Mouse (Mus musculus) gastrocnemius, postnatal 4 days (tissue): ENCODE measurements around the gene Gabrr2. TPM values are rescaled to one million over a fixed set of nuclear protein-coding genes. Genes with fewer than 3 reads are reported as not detected.
"Not testable (repeated sequence)": the region's sequence is repeated elsewhere in the genome, so short reads cannot be mapped to it uniquely, and the experiment has no call there.

Experiments
- DNase-seq, 2 experiments: peaks; one replicate each; pipeline ENCODE4 v3.0.0; 2021 to 2022; ENCODE audit warnings: low spot score in 2 of 2, mixed read lengths in 2 of 2
- total RNA-seq, 2 experiments: library from RNA; stranded (reverse); gene quantifications; 2 replicates each; pipeline ENCODE4 v1.2.3; 2021

Gabrr2 gene
- total RNA-seq, 2 experiments from 2014 or later, result 1.5 to 1.8 TPM

- no peak for DNase-seq
Observed at GRCm38 (mm10) chr4:33067826-33068225, 5.0 kb downstream of the Gabrr2 start.

- DNase-seq, result no peak
Observed at GRCm38 (mm10) chr4:33068894-33069293, 6.1 kb downstream of the Gabrr2 start.

DNA sequence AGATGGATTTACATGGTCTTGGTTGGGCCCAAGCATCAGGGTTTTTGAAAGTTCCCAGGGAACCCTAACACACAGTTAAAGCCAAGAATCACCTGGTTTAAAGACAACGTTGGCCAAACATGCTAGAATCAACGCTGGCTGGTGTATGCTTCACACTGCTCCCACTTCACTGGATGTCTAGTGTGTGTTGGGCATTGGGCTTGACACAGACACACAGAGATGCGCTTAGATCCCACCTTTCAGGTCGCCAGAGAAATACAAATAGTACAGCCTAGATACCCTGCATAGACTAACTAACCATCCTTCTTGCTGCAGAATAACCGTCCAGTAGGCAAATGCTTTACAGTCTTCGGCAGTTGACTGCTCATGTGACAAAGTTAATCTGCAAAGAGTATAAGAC lies 7.5 kb downstream of the Gabrr2 start:
- no peak for DNase-seq

DNA sequence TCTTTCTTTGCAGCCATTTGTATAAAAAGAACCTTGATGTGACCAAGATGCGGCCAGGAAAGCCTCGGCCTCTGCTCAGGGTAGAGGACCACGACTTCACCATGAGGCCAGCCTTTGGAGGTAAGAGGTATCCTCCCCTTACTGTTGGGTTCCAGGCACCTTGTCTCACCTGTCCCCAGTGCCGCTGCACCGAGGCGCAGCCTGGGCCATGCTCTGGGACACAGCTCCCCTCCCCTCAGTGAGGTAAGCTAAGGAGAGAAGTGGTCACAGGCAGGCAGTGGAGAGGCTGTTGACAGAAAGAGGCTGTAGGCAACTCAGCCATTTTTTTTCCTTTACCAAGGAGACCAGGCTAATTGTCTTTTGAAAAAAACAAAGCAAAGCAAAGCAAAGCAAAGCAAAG lies 8.5 kb downstream of the Gabrr2 start:
- no peak for DNase-seq

DNA sequence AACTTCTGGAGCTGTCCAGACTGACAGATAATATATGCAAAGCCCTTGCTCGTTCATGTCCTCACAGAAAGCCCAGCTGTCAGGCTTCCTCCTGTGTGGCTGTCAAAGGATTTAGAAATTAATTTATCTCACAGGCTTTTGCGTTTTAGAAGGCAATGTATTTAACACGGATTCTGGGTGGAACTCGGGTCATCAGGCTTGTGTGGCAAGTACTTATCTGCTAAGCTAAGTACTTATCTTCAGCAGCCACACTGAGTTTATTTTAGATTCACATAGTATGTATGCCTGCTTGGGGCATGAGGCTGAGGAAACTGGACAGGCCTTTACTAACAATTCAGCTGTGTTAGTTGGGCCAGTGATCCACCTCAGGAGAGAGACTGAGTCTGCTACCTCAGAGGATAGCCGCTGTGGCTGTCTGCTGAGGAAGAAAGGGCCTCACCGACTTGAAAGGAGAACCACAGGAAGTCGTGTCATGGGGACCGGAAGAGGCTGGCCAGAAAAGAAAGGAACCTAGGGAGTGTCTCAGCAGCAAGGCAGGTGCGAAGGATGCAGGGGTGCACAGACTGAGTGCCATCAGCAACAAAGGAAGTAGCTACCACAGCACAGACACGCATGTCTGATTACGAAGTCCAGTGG lies 9.8 kb downstream of the Gabrr2 start:
- DNase-seq, result no peak

- DNase-seq, result no peak
Observed at GRCm38 (mm10) chr4:33074406-33074805, 11.6 kb downstream of the Gabrr2 start.

GRCm38 (mm10) chr4:33074851-33075250 lies 12.1 kb downstream of the Gabrr2 start:
- DNase-seq, result no peak

DNA sequence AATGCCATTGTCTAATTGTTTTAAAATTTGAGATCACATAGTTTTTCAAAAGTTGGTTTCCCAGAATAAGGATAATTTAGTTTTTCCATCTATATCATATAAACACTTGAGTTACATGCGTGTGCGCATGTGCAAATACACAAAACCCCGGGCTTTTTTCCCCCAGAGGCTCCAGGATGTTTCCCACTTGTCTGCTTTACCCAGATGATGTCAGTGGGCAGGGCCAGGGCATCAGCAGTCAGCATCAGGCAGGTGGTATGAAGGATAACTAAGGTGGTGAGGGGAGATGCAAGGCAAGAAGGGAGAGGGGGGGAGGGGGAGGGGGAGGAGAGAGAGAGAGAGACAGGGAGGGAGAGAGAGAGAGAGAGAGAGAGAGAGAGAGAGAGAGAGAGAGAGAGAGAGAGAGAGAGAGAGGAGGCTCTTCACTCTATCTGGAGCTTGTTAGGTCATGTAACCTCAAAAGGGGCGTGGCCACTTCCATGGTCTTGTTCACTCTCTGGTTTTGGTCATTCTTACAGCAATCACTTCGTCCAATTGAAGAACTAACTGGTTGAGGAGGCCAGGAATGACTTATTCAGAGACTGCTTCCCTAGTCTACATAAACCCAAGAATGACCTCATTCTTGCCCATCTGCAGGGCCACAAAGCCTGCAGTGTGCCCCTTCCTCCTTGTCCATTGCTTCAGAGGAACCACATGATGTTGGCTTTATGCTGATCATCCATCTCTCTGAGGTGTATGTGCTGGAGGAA lies 13.2 kb downstream of the Gabrr2 start:
- DNase-seq, result no peak

DNA sequence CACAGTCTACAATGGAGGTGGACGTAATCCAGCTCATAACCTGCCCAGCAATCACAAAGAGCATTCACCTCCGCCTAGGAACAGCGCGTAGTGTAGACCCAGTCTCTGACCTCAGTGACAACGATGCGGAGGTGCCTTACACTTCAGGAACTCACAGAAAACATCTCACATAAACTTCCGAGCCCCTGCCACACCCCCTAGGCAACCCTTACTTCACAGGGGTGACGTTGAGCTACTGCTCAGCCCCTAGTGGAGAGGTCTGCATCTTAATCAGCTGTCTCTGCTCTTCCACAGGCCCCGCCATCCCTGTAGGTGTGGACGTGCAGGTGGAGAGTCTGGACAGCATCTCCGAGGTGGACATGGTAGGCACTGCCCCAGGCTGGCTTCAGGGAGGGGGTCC lies 14.4 kb downstream of the Gabrr2 start:
- DNase-seq, result no peak

DNA sequence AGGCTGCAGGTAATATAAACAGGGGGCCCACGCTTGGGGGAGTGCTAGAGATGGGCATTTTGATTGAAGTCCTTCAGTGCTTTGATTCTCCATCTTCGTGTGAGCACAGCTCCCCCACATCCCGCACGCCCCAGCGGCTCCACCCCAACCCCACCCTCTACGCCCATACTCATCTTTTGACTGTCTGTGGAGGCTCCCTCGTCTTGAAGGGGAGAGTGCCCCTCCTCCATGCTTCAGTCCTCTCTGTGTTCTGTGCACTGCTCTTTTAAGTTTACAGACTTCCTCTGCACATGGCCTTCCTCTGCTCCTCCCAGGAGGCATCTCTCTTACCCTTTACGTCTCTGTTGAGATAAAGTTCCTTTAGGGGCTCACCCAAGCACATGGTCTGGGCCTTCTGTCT lies 14.9 kb downstream of the Gabrr2 start:
- DNase-seq, result no peak

- DNase-seq, result no peak
Observed at GRCm38 (mm10) chr4:33078492-33078891, 15.7 kb downstream of the Gabrr2 start.

DNA sequence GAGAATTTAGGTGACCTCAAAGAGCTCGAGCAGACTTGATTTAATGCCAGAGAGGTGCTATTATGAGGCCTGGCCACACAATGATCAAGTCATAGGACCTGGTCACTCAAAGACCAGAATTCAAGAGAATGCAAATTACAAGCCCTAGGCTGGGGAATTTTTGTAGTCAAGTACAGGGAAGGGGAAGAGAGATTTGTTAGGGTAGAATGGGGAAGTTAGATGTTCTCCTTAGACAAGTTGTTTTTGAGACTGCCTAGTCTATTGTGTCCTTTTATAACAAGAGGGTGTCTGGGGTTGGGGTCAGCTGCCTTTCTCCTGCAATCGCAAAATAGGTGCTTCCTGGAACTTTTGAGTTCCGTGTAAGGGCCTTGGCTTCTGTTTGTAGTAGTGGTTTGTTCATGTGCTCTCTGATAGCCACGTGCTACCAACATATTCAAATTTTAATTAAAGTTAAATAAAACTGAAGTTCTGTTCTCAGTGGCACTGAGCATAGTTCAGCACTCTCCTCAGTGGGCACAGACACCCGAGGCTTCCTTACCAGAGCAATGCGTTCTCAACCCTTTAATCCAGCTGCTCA lies 36.4 kb downstream of the Gabrr2 start:
- no peak for DNase-seq

GRCm38 (mm10) chr4:33109720-33110458 lies 47.1 kb downstream of the Gabrr2 start:
- DNase-seq, result no peak

DNA sequence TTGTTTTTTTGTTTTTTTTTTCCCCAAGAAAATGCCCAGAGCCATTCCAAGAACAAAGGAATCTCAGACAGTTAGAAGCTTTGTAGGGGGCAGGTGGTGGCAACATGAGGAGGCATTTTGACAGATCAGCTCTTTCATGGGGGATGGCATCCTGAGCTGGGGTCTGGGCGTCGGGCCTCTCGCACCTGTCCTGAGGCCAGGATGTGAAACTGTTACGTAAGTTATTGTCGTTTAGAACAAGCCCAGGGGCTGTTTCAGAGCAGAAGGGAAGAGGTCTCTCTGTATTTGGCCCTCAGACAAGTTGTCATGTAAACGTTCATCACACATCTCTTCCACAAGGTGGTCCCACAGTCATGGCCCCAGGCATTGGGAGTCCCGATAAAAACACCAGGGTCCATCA lies 48.0 kb downstream of the Gabrr2 start:
- DNase-seq, result no peak

GRCm38 (mm10) chr4:33111358-33111757 lies 48.6 kb downstream of the Gabrr2 start:
- no peak for DNase-seq

DNA sequence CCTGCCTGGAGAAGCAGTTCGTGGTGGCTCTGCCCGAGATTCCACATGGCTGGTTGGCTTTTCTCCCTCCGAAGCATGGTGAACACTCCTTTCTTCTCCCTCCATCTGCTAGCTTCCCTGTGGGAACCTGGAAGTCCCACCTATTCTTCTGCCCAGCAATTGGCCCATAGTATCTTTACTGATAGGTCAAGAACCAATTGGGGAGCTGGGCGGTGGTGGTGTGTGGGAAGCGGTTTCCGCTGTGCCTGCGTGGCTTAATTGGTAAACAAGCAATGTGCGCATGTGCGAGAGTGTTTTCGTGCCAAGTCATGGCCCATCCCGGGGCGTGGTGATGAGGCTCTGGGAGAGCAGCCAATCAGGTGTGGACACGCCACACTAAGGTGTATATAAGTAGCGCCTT lies 50.1 kb downstream of the Gabrr2 start:
- not testable (repeated sequence) for DNase-seq

DNA sequence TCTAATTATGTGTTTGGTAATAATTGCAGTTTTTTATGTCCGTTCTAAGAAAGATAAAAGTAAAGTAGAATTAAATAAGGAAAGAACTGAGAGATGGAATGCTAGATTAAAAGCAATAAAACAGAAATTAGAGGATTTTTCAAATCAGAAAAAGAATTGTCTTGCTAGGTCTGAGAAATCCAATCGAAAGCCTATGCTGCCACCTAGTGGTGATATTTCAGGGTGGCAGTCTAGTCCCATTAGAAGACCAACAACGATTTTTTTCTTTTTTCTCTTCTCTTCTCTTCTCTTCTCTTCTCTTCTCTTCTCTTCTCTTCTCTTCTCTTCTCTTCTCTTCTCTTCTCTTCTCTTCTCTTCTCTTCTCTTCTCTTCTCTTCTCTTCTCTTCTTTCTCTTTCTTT lies 56.3 kb downstream of the Gabrr2 start:
- peak; percentile 60 to 75 for DNase-seq

GRCm38 (mm10) chr4:33124493-33124892 lies 61.7 kb downstream of the Gabrr2 start:
- peak in 1 of 2 experiments; percentile 20 for DNase-seq

- DNase-seq, result no peak
Observed at GRCm38 (mm10) chr4:33125409-33126084, 62.7 kb downstream of the Gabrr2 start.

GRCm38 (mm10) chr4:33132221-33132620 lies 69.4 kb downstream of the Gabrr2 start, which contains the start of gene Gabrr1:
Gabrr1 (plus strand) TSS chr4:33132521.
- DNase-seq, result no peak
